Mouse (Mus musculus) activated CD4-positive, CD25-positive, alpha-beta regulatory T cell, adult 4 months (primary cell): ENCODE measurements around the gene Frmd4a. TPM values are rescaled to one million over a fixed set of nuclear protein-coding genes. Genes with fewer than 3 reads are reported as not detected.

Experiments
- ATAC-seq: one replicate; pipeline ENCODE4 v1.8.0; 2017
- polyA plus RNA-seq, 2 experiments: library from polyadenylated mRNA; unstranded; fragments of 100-300 nt; shearing (Covaris generic); gene quantifications; one replicate each; pipeline ENCODE4 v1.2.1; 2017

Gene Frmd4a
- 1 to 10 TPM in 1 of 2 experiments, under 1 TPM in 1; 0.61 to 1.2 TPM for polyA plus RNA-seq

- ATAC-seq, result no peak
These were observed at the start of gene Frmd4a for GRCm38 (mm10) chr2:4017528-4018288. Frmd4a (plus strand) TSS chr2:4017717.

GRCm38 (mm10) chr2:3988876-3989275, 28.6 kb upstream of the Frmd4a start:
- ATAC-seq, result no peak

GRCm38 (mm10) chr2:3990431-3990830, 27.1 kb upstream of the Frmd4a start:
- no peak for ATAC-seq

- no peak for ATAC-seq
These were observed 937 bp downstream of the Frmd4a start for GRCm38 (mm10) chr2:4018431-4018876.

GRCm38 (mm10) chr2:4018909-4019308, 1.4 kb downstream of the Frmd4a start:
- no peak for ATAC-seq

- no peak for ATAC-seq
These were observed 7.4 kb downstream of the Frmd4a start for GRCm38 (mm10) chr2:4024927-4025326.

GRCm38 (mm10) chr2:4029031-4029747, 11.7 kb downstream of the Frmd4a start:
- no peak for ATAC-seq

- ATAC-seq, result no peak
These were observed 18.7 kb downstream of the Frmd4a start for GRCm38 (mm10) chr2:4036153-4036589.

GRCm38 (mm10) chr2:4036651-4037117, 19.2 kb downstream of the Frmd4a start:
- no peak for ATAC-seq

- ATAC-seq, result no peak
These were observed 24.5 kb downstream of the Frmd4a start for GRCm38 (mm10) chr2:4042009-4042408.

- ATAC-seq, result no peak
These were observed 38.0 kb downstream of the Frmd4a start for GRCm38 (mm10) chr2:4055481-4055880.

- ATAC-seq, result no peak
These were observed 43.2 kb downstream of the Frmd4a start for GRCm38 (mm10) chr2:4060675-4061074.

GRCm38 (mm10) chr2:4071831-4072230, 54.3 kb downstream of the Frmd4a start:
- no peak for ATAC-seq

- no peak for ATAC-seq
These were observed 66.4 kb downstream of the Frmd4a start for GRCm38 (mm10) chr2:4083877-4084276.

GRCm38 (mm10) chr2:4097601-4098000, 80.1 kb downstream of the Frmd4a start:
- no peak for ATAC-seq

- ATAC-seq, result no peak
These were observed 81.6 kb downstream of the Frmd4a start for GRCm38 (mm10) chr2:4098948-4099776.

GRCm38 (mm10) chr2:4099777-4100104, 82.2 kb downstream of the Frmd4a start:
- no peak for ATAC-seq

GRCm38 (mm10) chr2:4101370-4101769, 83.9 kb downstream of the Frmd4a start:
- ATAC-seq, result no peak

- no peak for ATAC-seq
These were observed 95.9 kb downstream of the Frmd4a start for GRCm38 (mm10) chr2:4113303-4113920.

- no peak for ATAC-seq
These were observed 102.4 kb downstream of the Frmd4a start for GRCm38 (mm10) chr2:4119678-4120458.

- ATAC-seq, result no peak
These were observed 113.7 kb downstream of the Frmd4a start for GRCm38 (mm10) chr2:4131216-4131615.

GRCm38 (mm10) chr2:4137493-4137892, 120.0 kb downstream of the Frmd4a start:
- no peak for ATAC-seq
